Mouse (Mus musculus) megakaryocyte, embryonic 14.5 days (primary cell): ENCODE results near the gene Gm29776. TPM values are rescaled to one million over a fixed set of nuclear protein-coding genes. Genes with fewer than 3 reads are reported as not detected.

Source experiments
- H3K27me3 ChIP-seq: replicated peaks from 2 replicates; pipeline ENCODE3; 2012; ENCODE audit warnings: inconsistent platforms
- H3K36me3 ChIP-seq: replicated peaks from 2 replicates; pipeline ENCODE3; 2012; ENCODE audit warnings: low read length, inconsistent platforms, mixed read lengths
- H3K4me1 ChIP-seq: 2 replicates; pipeline ENCODE4 v1.6.1; 2012; ENCODE audit warnings: inconsistent platforms
- H3K4me3 ChIP-seq: replicated peaks from 2 replicates; pipeline ENCODE3; 2012; ENCODE audit warnings: moderate library complexity, mild to moderate bottlenecking, inconsistent platforms
- H3K9me3 ChIP-seq: 2 replicates; pipeline ENCODE4 v1.6.1; 2012; ENCODE audit warnings: inconsistent platforms
- FLI1 ChIP-seq: IDR thresholded peaks from 2 replicates; pipeline ENCODE4 v1.6.1; 2012; ENCODE audit warnings: low read length, inconsistent platforms, mixed read lengths
- GATA1 ChIP-seq: IDR thresholded peaks from 3 replicates; pipeline ENCODE4 v1.6.1; 2012; ENCODE audit warnings: mixed read lengths, low read length, inconsistent platforms, borderline replicate concordance
- polyA plus RNA-seq: library from polyadenylated mRNA; stranded (reverse); fragments of >175 nt; gene quantifications from 2 replicates; pipeline ENCODE4 v1.2.3, GENCODE M21; 2012; ENCODE audit warnings: low replicate concordance; ENCODE audit not compliant: insufficient read depth

Gene Gm29776
- polyA plus RNA-seq: not detected in 2 replicates

GRCm38 (mm10) chr14:54698733-54699132, at the start of gene Gm29776:
Gm29776 (minus strand) TSS chr14:54698833.
- H3K27me3 ChIP-seq: peaks cover 38% of the 10 kb centered on the region
- no peak within 1 kb of the TSS for H3K4me3 ChIP-seq
- H3K9me3 ChIP-seq: no peaks in the 10 kb centered on the region
- peaks cover 12% of the 10 kb centered on the region for H3K36me3 ChIP-seq
- no peak for TF ChIP-seq FLI1
- no peak for TF ChIP-seq GATA1
- peaks cover 44% of the 10 kb centered on the region for H3K4me1 ChIP-seq

DNA sequence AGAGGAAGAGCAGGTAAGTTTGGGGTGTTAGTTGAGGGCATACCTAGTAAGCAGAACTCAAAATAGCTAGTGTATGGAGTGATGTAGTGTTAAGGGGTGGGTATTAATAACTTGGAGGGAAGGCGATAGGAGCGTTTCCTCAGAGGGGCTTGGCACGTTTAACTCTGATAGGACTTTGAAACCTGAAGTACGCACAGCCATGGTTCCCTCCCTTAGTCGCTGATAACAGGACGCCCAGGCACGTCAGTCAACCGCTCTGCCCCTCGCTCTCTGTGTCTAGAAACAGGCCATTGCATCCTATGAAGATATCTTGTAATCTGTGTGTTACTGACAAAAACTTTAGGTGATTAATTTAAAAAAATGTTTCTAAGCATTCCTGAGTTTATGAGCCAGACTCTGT, 47.4 kb upstream of the Gm29776 start:
- no peaks in the 10 kb centered on the region for H3K36me3 ChIP-seq

DNA sequence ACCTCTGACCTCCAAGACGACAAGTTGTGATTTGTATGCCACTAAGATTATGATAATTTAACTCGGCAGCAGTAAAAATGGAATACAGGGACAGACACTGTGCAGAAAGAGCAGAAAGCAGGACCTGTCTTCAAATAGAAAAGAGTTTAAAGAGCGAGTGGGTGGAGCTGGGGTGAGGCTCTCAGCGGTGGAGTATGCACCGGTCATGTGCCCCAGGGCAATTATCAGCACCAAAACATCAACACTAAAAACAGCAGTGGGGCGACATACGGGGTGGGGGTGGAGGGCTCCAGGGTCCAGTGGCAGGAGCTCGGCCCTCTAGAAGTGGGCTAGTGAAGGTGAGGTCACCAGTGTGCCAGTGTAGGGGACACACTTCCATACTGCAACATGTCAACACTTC, 45.8 kb upstream of the Gm29776 start:
- no peaks in the 10 kb centered on the region for H3K36me3 ChIP-seq
- H3K4me1 ChIP-seq: peaks cover 28% of the 10 kb centered on the region
- no peak overlapping the region for H3K4me3 ChIP-seq
- H3K9me3 ChIP-seq: no peaks in the 10 kb centered on the region
- TF ChIP-seq GATA1: no peak
- no peak for TF ChIP-seq FLI1
- H3K27me3 ChIP-seq: peaks cover 4% of the 10 kb centered on the region

More for the DNA sequence above, 47.4 kb upstream of the Gm29776 start:
- peaks cover 40% of the 10 kb centered on the region for H3K4me1 ChIP-seq
- TF ChIP-seq GATA1: no peak
- no peak for TF ChIP-seq FLI1
- H3K9me3 ChIP-seq: no peaks in the 10 kb centered on the region
- peaks cover 4% of the 10 kb centered on the region for H3K27me3 ChIP-seq
- no peak overlapping the region for H3K4me3 ChIP-seq

DNA sequence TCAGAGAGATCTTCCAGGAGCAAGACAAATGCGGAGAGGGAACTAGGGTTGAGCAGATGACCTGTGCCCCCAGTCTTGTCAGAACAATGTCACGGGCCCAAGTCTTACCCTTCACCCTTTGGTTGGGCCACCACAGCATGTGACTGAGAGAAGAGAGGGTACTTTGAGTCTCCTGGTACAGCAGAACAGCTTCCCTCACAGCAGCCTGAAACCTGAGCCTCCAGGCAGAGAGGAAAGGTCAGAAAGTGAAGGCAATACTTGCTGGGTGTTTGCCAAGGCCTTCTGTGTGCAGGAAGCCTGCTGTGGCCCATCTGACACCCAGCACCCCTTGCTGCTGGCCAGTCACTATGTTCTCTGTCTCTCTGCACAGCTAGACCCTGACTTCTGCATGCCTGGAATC, 43.7 kb upstream of the Gm29776 start:
- peaks cover 14% of the 10 kb centered on the region for H3K4me1 ChIP-seq
- no peaks in the 10 kb centered on the region for H3K36me3 ChIP-seq
- no peak overlapping the region for H3K4me3 ChIP-seq
- TF ChIP-seq GATA1 (no peak), FLI1 (no peak)
- H3K9me3 ChIP-seq: no peaks in the 10 kb centered on the region
- H3K27me3 ChIP-seq: peaks cover 6% of the 10 kb centered on the region

GRCm38 (mm10) chr14:54741721-54742120, 43.1 kb upstream of the Gm29776 start:
- Histone ChIP-seq H3K27me3 (peaks cover 8% of the 10 kb centered on the region), H3K9me3 (no peaks in the 10 kb centered on the region), H3K4me3 (no peak overlapping the region), H3K4me1 (peaks cover 14% of the 10 kb centered on the region), H3K36me3 (no peaks in the 10 kb centered on the region)
- TF ChIP-seq GATA1 (no peak), FLI1 (no peak)

DNA sequence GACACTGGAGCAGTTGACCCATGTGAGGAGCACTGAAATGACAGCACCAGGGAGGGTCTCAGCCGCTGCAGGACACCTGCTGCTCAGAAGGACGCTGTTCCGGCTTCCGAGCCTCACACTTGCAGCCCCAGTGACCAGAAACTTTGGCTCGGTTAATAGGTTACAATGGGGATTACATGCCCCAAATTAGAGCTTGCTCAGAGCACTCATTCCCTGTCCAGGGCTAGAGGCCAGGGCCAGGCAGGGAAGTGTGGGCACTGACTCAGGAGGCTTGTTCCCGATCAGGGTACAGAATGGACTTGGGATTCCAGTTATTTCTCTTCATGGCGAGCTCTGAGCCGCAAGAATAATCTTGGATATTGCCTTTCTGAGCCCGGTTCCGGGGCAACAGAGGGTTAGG, 39.0 kb upstream of the Gm29776 start:
- TF ChIP-seq FLI1 (no peak), GATA1 (no peak)
- H3K36me3 ChIP-seq: no peaks in the 10 kb centered on the region
- H3K4me1 ChIP-seq: peaks cover 5% of the 10 kb centered on the region
- no peak overlapping the region for H3K4me3 ChIP-seq
- H3K27me3 ChIP-seq: peaks cover 18% of the 10 kb centered on the region
- H3K9me3 ChIP-seq: no peaks in the 10 kb centered on the region

- TF ChIP-seq GATA1 (no peak), FLI1 (no peak)
- peaks cover 3% of the 10 kb centered on the region for H3K36me3 ChIP-seq
Measured at GRCm38 (mm10) chr14:54736555-54737552, 38.2 kb upstream of the Gm29776 start.

GRCm38 (mm10) chr14:54735221-54735620, 36.6 kb upstream of the Gm29776 start:
- H3K27me3 ChIP-seq: peaks cover 31% of the 10 kb centered on the region
- TF ChIP-seq GATA1 (no peak), FLI1 (no peak)
- peaks cover 3% of the 10 kb centered on the region for H3K36me3 ChIP-seq
- no peaks in the 10 kb centered on the region for H3K9me3 ChIP-seq
- H3K4me1 ChIP-seq: no peaks in the 10 kb centered on the region
- no peak overlapping the region for H3K4me3 ChIP-seq

More at GRCm38 (mm10) chr14:54736555-54737552, 38.2 kb upstream of the Gm29776 start:
- Histone ChIP-seq H3K4me3 (no peak overlapping the region), H3K9me3 (no peaks in the 10 kb centered on the region), H3K27me3 (peaks cover 22% of the 10 kb centered on the region), H3K4me1 (no peaks in the 10 kb centered on the region)

- H3K36me3 ChIP-seq: peaks cover 3% of the 10 kb centered on the region
- H3K27me3 ChIP-seq: peaks cover 38% of the 10 kb centered on the region
- no peak overlapping the region for H3K4me3 ChIP-seq
- no peak for TF ChIP-seq GATA1
- no peak for TF ChIP-seq FLI1
- H3K4me1 ChIP-seq: no peaks in the 10 kb centered on the region; the same call in 1 of the 2 replicates
- no peaks in the 10 kb centered on the region for H3K9me3 ChIP-seq
Measured at GRCm38 (mm10) chr14:54734004-54734403, 35.4 kb upstream of the Gm29776 start.

DNA sequence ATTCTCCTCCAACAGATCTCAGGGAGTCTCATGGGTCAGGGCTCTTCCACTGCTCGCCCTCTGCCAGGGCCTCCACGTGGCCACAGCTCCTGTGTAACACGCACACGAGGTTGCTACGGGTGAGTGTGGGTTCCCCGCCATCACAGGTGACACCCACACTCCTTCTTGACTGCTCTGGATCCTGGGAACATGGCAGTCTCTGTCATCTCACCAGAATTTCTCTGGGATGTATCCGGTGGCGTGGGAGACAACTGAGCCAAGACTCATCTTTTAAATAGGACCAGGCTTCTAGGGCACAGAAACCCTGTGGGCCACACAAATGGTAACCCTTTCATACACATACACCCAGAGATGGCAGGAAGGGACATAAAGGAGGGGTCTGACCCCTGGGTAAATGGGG, 33.6 kb upstream of the Gm29776 start:
- Histone ChIP-seq H3K27me3 (peaks cover 33% of the 10 kb centered on the region), H3K4me1 (no peaks in the 10 kb centered on the region; the same call in 1 of the 2 replicates), H3K4me3 (no peak overlapping the region), H3K9me3 (no peaks in the 10 kb centered on the region), H3K36me3 (peaks cover 3% of the 10 kb centered on the region)
- no peak for TF ChIP-seq GATA1
- no peak for TF ChIP-seq FLI1
